Mouse (Mus musculus): ENCODE data around the gene Ppp5c. TPM values are rescaled to one million over a fixed set of nuclear protein-coding genes. Genes with fewer than 3 reads are reported as not detected.
A peak's percentile ranks its signal among the peaks of the same experiment; 100 is the strongest.

The Ppp5c gene
- polyA plus RNA-seq, 1 experiment = 359 TPM

GRCm38 (mm10) chr7:17039373-17039772 lies 11.6 kb upstream of the Ppp5c start:
- TF ChIP-seq POLR2A (IDR thresholded peaks at IDR 0.05; ENCODE audit: control insufficient read depth, extremely low read depth, insufficient read depth, low read length, poor library complexity) (no peak), CTCF (IDR thresholded peaks at IDR 0.05; ENCODE audit: borderline replicate concordance, control insufficient read depth, extremely low read depth, insufficient read depth, low read length, poor library complexity) (no peak)
- Histone ChIP-seq H3K27ac (ENCODE audit: control insufficient read depth, insufficient read depth, low read length) (no peak overlapping the region), H3K36me3 (ENCODE audit: control insufficient read depth, insufficient read depth, low read length) (no peaks in the 10 kb centered on the region), H3K27me3 (ENCODE audit: control insufficient read depth, insufficient read depth, low read length) (no peaks in the 10 kb centered on the region), H3K4me3 (ENCODE audit: control insufficient read depth, insufficient read depth, low read length) (no peak overlapping the region), H3K4me1 (replicated peaks; ENCODE audit: control insufficient read depth, insufficient read depth, low read length) (no peaks in the 10 kb centered on the region)
- DNase-seq = no peak
- WGBS = 91% methylated on average over 7 of the region's 7 CpGs

GRCm38 (mm10) chr7:17038018-17038695 lies 10.4 kb upstream of the Ppp5c start:
- WGBS = 97% methylated on average over 9 of the region's 9 CpGs
- no peak overlapping the region for H3K27ac ChIP-seq (ENCODE audit: control insufficient read depth, insufficient read depth, low read length)
- H3K36me3 ChIP-seq (ENCODE audit: control insufficient read depth, insufficient read depth, low read length) = no peaks in the 10 kb centered on the region
- H3K27me3 ChIP-seq (ENCODE audit: control insufficient read depth, insufficient read depth, low read length) = no peaks in the 10 kb centered on the region
- DNase-seq = no peak
- H3K4me1 ChIP-seq (replicated peaks; ENCODE audit: control insufficient read depth, insufficient read depth, low read length) = no peaks in the 10 kb centered on the region
- TF ChIP-seq CTCF (IDR thresholded peaks at IDR 0.05; ENCODE audit: borderline replicate concordance, control insufficient read depth, extremely low read depth, insufficient read depth, low read length, poor library complexity) (no peak), POLR2A (IDR thresholded peaks at IDR 0.05; ENCODE audit: control insufficient read depth, extremely low read depth, insufficient read depth, low read length, poor library complexity) (no peak)
- H3K4me3 ChIP-seq (ENCODE audit: control insufficient read depth, insufficient read depth, low read length) = no peak overlapping the region

GRCm38 (mm10) chr7:17030239-17030638 lies 2.5 kb upstream of the Ppp5c start:
- Histone ChIP-seq H3K4me1 (replicated peaks; ENCODE audit: control insufficient read depth, insufficient read depth, low read length) (peaks cover 22% of the 10 kb centered on the region), H3K27ac (ENCODE audit: control insufficient read depth, insufficient read depth, low read length) (no peak overlapping the region), H3K27me3 (ENCODE audit: control insufficient read depth, insufficient read depth, low read length) (no peaks in the 10 kb centered on the region), H3K36me3 (ENCODE audit: control insufficient read depth, insufficient read depth, low read length) (no peaks in the 10 kb centered on the region), H3K4me3 (ENCODE audit: control insufficient read depth, insufficient read depth, low read length) (no peak overlapping the region)
- TF ChIP-seq CTCF (IDR thresholded peaks at IDR 0.05; ENCODE audit: borderline replicate concordance, control insufficient read depth, extremely low read depth, insufficient read depth, low read length, poor library complexity) (no peak), POLR2A (IDR thresholded peaks at IDR 0.05; ENCODE audit: control insufficient read depth, extremely low read depth, insufficient read depth, low read length, poor library complexity) (no peak)
- DNase-seq = no peak
- WGBS = 30% methylated on average over 7 of the region's 7 CpGs

- no peaks in the 10 kb centered on the region for H3K27me3 ChIP-seq (ENCODE audit: control insufficient read depth, insufficient read depth, low read length)
- WGBS = 95% methylated on average over 7 of the region's 7 CpGs
- H3K27ac ChIP-seq (ENCODE audit: control insufficient read depth, insufficient read depth, low read length) = no peak overlapping the region
- peaks cover 35% of the 10 kb centered on the region for H3K4me1 ChIP-seq (replicated peaks; ENCODE audit: control insufficient read depth, insufficient read depth, low read length)
- no peak for DNase-seq
- TF ChIP-seq CTCF (IDR thresholded peaks at IDR 0.05; ENCODE audit: borderline replicate concordance, control insufficient read depth, extremely low read depth, insufficient read depth, low read length, poor library complexity) (no peak), POLR2A (IDR thresholded peaks at IDR 0.05; ENCODE audit: control insufficient read depth, extremely low read depth, insufficient read depth, low read length, poor library complexity) (no peak)
- H3K4me3 ChIP-seq (ENCODE audit: control insufficient read depth, insufficient read depth, low read length) = no peak overlapping the region
- H3K36me3 ChIP-seq (ENCODE audit: control insufficient read depth, insufficient read depth, low read length) = no peaks in the 10 kb centered on the region
Measured at GRCm38 (mm10) chr7:17028923-17029322, 1.2 kb upstream of the Ppp5c start.

- Histone ChIP-seq H3K27ac (ENCODE audit: control insufficient read depth, insufficient read depth, low read length) (peak overlapping the region; percentile 60; the same call in 1 of the 2 replicates), H3K36me3 (ENCODE audit: control insufficient read depth, insufficient read depth, low read length) (peaks cover 4% of the 10 kb centered on the region; the same call in 1 of the 2 replicates), H3K4me1 (replicated peaks; ENCODE audit: control insufficient read depth, insufficient read depth, low read length) (peaks cover 43% of the 10 kb centered on the region), H3K4me3 (ENCODE audit: control insufficient read depth, insufficient read depth, low read length) (peak overlapping the region; percentile 97), H3K27me3 (ENCODE audit: control insufficient read depth, insufficient read depth, low read length) (no peaks in the 10 kb centered on the region)
- 1% methylated on average over 24 of the region's 24 CpGs for WGBS
- TF ChIP-seq CTCF (IDR thresholded peaks at IDR 0.05; ENCODE audit: borderline replicate concordance, control insufficient read depth, extremely low read depth, insufficient read depth, low read length, poor library complexity) (peak; percentile 65; the same call in 1 of the 2 replicates), POLR2A (IDR thresholded peaks at IDR 0.05; ENCODE audit: control insufficient read depth, extremely low read depth, insufficient read depth, low read length, poor library complexity) (no peak)
- DNase-seq = peak; percentile 60
Measured at GRCm38 (mm10) chr7:17026710-17027587, 775 bp downstream of the Ppp5c start.

GRCm38 (mm10) chr7:17025896-17026622 lies 1.7 kb downstream of the Ppp5c start:
- H3K4me3 ChIP-seq (ENCODE audit: control insufficient read depth, insufficient read depth, low read length) = peak overlapping the region; percentile 6; the same call in 1 of the 2 replicates
- H3K36me3 ChIP-seq (ENCODE audit: control insufficient read depth, insufficient read depth, low read length) = peaks cover 13% of the 10 kb centered on the region
- WGBS = 43% methylated on average over 9 of the region's 9 CpGs
- no peak for DNase-seq
- H3K4me1 ChIP-seq (replicated peaks; ENCODE audit: control insufficient read depth, insufficient read depth, low read length) = peaks cover 43% of the 10 kb centered on the region
- H3K27ac ChIP-seq (ENCODE audit: control insufficient read depth, insufficient read depth, low read length) = peak overlapping the region; percentile 7; the same call in 1 of the 2 replicates
- H3K27me3 ChIP-seq (ENCODE audit: control insufficient read depth, insufficient read depth, low read length) = no peaks in the 10 kb centered on the region
- TF ChIP-seq POLR2A (IDR thresholded peaks at IDR 0.05; ENCODE audit: control insufficient read depth, extremely low read depth, insufficient read depth, low read length, poor library complexity) = no peak
- no peak for TF ChIP-seq CTCF (IDR thresholded peaks at IDR 0.05; ENCODE audit: borderline replicate concordance, control insufficient read depth, extremely low read depth, insufficient read depth, low read length, poor library complexity)
